Mouse (Mus musculus): Measurements from ENCODE around the gene Eif2b5. TPM values are rescaled to one million over a fixed set of nuclear protein-coding genes. Genes with fewer than 3 reads are reported as not detected.
A peak's percentile ranks its signal among the peaks of the same experiment; 100 is the strongest.
"Not testable (repeated sequence)": the region's sequence is repeated elsewhere in the genome, so short reads cannot be mapped to it uniquely, and the experiment has no call there.

Gene Eif2b5
- polyA plus RNA-seq, 1 experiment from 2014 or later: 41.0 TPM

DNA sequence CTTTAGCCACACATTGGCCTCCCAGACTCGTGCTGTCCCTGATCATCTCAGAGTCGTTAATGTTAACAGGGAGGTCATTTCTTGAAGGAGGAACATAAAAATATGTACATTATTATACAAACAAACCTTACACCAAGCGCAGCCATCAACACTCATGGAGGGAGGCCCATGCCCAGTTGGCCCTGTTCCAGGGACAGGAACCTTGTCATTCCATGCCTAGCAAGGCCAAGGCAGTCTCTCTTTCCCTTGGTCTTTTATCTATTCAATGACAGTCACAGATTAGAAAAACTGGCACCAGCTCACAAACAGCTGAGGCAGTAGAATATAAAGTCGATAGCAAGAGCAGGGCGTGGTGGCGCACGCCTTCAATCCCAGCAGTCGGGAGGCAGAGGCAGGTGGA lies 24.4 kb upstream of the Eif2b5 start:
- H3K36me3 ChIP-seq (ENCODE audit: control insufficient read depth, insufficient read depth): no peaks in the 10 kb centered on the region
- H3K9me3 ChIP-seq (replicated peaks; ENCODE audit: control insufficient read depth, low read length): no peaks in the 10 kb centered on the region
- 63% methylated on average over 8 of the region's 8 CpGs for WGBS (ENCODE audit: insufficient replicate concordance)
- H3K9ac ChIP-seq (ENCODE audit: low read depth, low read length): no peak overlapping the region
- no peaks in the 10 kb centered on the region for H3K4me1 ChIP-seq (ENCODE audit: control insufficient read depth, low read depth, low read length)
- H3K4me2 ChIP-seq (ENCODE audit: low read depth, low read length): no peak overlapping the region
- no peak overlapping the region for H3K27ac ChIP-seq (ENCODE audit: low read length)
- H3K4me3 ChIP-seq (ENCODE audit: low read depth, low read length): no peak overlapping the region
- ATAC-seq (ENCODE audit: low read depth): no peak
- H3K27me3 ChIP-seq (ENCODE audit: control insufficient read depth, insufficient read depth, low read depth, low read length): no peaks in the 10 kb centered on the region

DNA sequence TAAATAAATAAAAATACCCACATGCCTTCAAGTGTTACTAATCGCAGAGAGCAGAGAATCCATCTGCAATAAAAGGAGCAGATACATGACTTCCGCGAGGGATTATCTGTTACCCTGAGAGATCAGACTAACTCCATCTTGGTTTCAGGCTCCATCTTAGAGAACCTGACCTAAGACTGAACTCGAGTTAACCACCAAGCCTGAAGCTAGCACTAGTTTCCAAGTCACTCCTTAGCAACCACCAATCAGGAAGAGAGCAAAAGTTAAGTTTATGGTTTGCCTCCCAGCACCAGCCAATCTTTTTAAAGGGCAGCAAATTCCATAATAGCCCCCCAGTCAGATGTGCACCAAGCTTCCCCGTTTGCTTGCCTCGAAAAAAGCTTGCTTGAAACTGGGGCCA lies 23.8 kb upstream of the Eif2b5 start:
- Histone ChIP-seq H3K4me3 (ENCODE audit: low read depth, low read length) (no peak overlapping the region), H3K4me2 (ENCODE audit: low read depth, low read length) (no peak overlapping the region), H3K36me3 (ENCODE audit: control insufficient read depth, insufficient read depth) (no peaks in the 10 kb centered on the region), H3K27ac (ENCODE audit: low read length) (no peak overlapping the region), H3K4me1 (ENCODE audit: control insufficient read depth, low read depth, low read length) (no peaks in the 10 kb centered on the region), H3K27me3 (ENCODE audit: control insufficient read depth, insufficient read depth, low read depth, low read length) (no peaks in the 10 kb centered on the region), H3K9ac (ENCODE audit: low read depth, low read length) (no peak overlapping the region), H3K9me3 (replicated peaks; ENCODE audit: control insufficient read depth, low read length) (no peaks in the 10 kb centered on the region)
- ATAC-seq (ENCODE audit: low read depth): no peak
- 73% methylated on average over 6 of the region's 6 CpGs for WGBS (ENCODE audit: insufficient replicate concordance)

DNA sequence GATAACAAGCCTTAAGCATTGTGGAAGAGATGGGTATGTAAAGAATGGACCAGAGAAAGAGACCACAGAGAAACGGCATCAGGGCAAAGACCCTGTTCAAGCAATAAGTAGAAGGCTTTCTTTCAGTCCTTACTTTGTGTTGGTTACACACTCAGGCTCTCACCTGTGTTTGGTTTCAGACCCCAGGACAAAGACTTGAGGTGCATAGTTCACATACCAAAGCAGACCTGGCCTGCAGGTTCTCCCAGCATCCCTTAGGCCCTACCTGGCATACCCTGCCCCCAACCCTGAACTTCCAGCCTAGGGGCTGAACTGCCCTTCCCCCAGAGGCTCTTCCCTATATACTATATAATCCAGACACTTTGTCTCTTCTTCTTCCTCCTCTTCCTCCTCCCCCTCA lies 23.3 kb upstream of the Eif2b5 start:
- Histone ChIP-seq H3K4me1 (ENCODE audit: control insufficient read depth, low read depth, low read length) (no peaks in the 10 kb centered on the region), H3K36me3 (ENCODE audit: control insufficient read depth, insufficient read depth) (no peaks in the 10 kb centered on the region), H3K4me2 (ENCODE audit: low read depth, low read length) (no peak overlapping the region), H3K9ac (ENCODE audit: low read depth, low read length) (no peak overlapping the region), H3K9me3 (replicated peaks; ENCODE audit: control insufficient read depth, low read length) (no peaks in the 10 kb centered on the region), H3K27ac (ENCODE audit: low read length) (no peak overlapping the region), H3K27me3 (ENCODE audit: control insufficient read depth, insufficient read depth, low read depth, low read length) (no peaks in the 10 kb centered on the region), H3K4me3 (ENCODE audit: low read depth, low read length) (no peak overlapping the region)
- no peak for ATAC-seq (ENCODE audit: low read depth)
- WGBS (ENCODE audit: insufficient replicate concordance): 65% methylated on average over 1 of the region's 1 CpGs

DNA sequence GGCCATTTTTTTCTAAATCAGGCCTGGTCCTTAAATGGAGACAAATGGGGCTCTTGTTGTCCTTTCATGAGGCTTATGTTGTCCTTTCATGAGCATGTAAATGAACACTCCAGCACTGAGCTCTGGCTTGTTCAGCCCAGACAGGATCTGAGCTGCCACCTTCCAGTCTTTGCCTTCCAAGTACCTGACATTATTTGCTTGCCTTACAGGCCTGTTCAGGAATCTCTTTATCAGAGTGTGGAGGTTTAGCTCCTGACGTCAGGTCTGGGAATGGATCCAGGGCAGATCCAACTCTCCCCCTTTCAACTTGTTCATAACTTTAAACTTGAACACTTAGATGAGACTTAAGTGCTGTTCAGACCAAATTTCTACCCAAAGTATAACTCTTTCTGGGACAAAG lies 21.8 kb upstream of the Eif2b5 start:
- no peaks in the 10 kb centered on the region for H3K36me3 ChIP-seq (ENCODE audit: control insufficient read depth, insufficient read depth)
- no peak overlapping the region for H3K9ac ChIP-seq (ENCODE audit: low read depth, low read length)
- no peak overlapping the region for H3K4me3 ChIP-seq (ENCODE audit: low read depth, low read length)
- H3K27me3 ChIP-seq (ENCODE audit: control insufficient read depth, insufficient read depth, low read depth, low read length): no peaks in the 10 kb centered on the region
- no peak overlapping the region for H3K4me2 ChIP-seq (ENCODE audit: low read depth, low read length)
- ATAC-seq (ENCODE audit: low read depth): peak; percentile 48; the same call in 1 of the 2 replicates
- H3K27ac ChIP-seq (ENCODE audit: low read length): peak overlapping the region; percentile 24; the same call in 1 of the 2 replicates
- H3K4me1 ChIP-seq (ENCODE audit: control insufficient read depth, low read depth, low read length): no peaks in the 10 kb centered on the region
- no peaks in the 10 kb centered on the region for H3K9me3 ChIP-seq (replicated peaks; ENCODE audit: control insufficient read depth, low read length)
- WGBS (ENCODE audit: insufficient replicate concordance): 54% methylated on average over 1 of the region's 1 CpGs

DNA sequence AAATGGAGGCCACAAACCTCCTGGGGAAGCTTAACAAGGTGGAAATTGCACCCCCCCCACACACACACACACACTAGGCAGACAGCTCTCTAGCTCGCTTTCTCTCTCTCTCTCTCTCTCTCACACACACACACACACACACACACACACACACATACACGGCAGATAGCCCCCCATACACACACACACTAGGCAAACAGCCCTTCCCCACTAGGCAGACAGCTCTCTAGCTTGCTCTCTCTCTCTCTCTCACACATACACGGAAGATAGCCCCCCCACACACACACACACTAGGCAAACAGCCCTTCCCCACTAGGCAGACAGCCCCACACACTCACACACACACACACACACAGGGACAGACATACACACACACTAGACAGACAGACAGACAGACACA lies 21.3 kb upstream of the Eif2b5 start:
- no peak overlapping the region for H3K27ac ChIP-seq (ENCODE audit: low read length)
- no peaks in the 10 kb centered on the region for H3K27me3 ChIP-seq (ENCODE audit: control insufficient read depth, insufficient read depth, low read depth, low read length)
- no peaks in the 10 kb centered on the region for H3K4me1 ChIP-seq (ENCODE audit: control insufficient read depth, low read depth, low read length)
- H3K4me2 ChIP-seq (ENCODE audit: low read depth, low read length): no peak overlapping the region
- no peaks in the 10 kb centered on the region for H3K36me3 ChIP-seq (ENCODE audit: control insufficient read depth, insufficient read depth)
- no peak overlapping the region for H3K4me3 ChIP-seq (ENCODE audit: low read depth, low read length)
- H3K9ac ChIP-seq (ENCODE audit: low read depth, low read length): no peak overlapping the region
- H3K9me3 ChIP-seq (replicated peaks; ENCODE audit: control insufficient read depth, low read length): no peaks in the 10 kb centered on the region
- no peak for ATAC-seq (ENCODE audit: low read depth)
- WGBS (ENCODE audit: insufficient replicate concordance): 55% methylated on average over 3 of the region's 3 CpGs

DNA sequence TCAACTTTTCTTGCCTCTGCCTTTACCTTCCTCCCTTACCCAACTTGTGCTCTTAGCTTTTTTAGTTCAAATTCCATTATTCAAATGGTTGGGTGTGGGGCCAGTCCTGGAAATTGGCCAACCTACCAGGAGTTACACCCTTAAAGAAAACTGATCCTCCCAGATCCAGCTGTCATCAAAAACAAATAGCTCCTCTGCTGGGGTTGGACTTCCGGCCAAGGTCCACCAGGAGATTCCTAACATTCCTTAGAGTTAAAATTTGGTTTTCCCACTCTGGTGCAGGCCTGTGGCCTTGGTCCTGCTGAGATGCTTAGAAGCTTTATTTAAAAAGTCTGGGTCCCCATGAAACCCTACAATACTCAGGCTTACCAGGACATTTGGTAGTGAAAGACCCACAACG lies 20.1 kb upstream of the Eif2b5 start:
- WGBS (ENCODE audit: insufficient replicate concordance): 78% methylated on average over 2 of the region's 2 CpGs
- Histone ChIP-seq H3K9me3 (replicated peaks; ENCODE audit: control insufficient read depth, low read length) (no peaks in the 10 kb centered on the region), H3K36me3 (ENCODE audit: control insufficient read depth, insufficient read depth) (no peaks in the 10 kb centered on the region), H3K4me1 (ENCODE audit: control insufficient read depth, low read depth, low read length) (no peaks in the 10 kb centered on the region), H3K4me3 (ENCODE audit: low read depth, low read length) (no peak overlapping the region), H3K9ac (ENCODE audit: low read depth, low read length) (no peak overlapping the region), H3K4me2 (ENCODE audit: low read depth, low read length) (no peak overlapping the region), H3K27ac (ENCODE audit: low read length) (no peak overlapping the region), H3K27me3 (ENCODE audit: control insufficient read depth, insufficient read depth, low read depth, low read length) (no peaks in the 10 kb centered on the region)
- no peak for ATAC-seq (ENCODE audit: low read depth)

DNA sequence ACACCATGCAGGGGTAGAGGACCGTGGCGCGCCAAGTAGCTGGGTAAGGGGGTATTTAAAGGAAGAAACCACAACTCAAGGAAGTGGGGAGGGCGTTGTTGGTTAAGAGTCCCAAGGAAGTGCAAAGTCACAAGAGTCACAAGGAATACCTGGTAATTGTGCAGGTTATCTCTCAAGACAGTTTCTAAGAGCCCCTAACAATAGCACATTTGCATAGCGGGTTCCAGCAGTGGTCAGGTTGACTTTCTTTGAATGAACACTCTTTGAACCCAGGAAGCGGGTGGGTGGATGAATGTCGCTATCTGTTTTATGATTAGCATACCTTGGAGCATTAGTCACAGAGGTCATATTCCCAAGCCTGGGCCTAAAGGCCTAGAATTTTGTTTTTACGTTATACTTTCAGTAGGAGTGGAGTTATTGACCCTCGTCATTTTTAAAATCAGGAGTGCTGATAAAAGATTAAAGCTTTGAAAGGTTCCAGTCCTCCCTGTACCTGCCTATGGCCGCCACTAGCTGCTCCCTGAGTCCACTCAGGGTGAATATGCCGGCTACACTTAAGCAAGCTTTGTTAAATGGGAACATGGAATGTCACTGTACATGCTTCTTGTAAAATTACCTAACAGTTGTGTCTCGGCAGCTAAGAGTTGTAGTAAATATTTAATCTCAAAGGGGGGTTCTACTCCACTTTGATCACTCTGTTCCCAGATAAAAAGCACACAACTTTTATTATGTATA lies 19.4 kb upstream of the Eif2b5 start:
- not testable (repeated sequence) for H3K9me3 ChIP-seq (replicated peaks; ENCODE audit: control insufficient read depth, low read length); H3K4me3 ChIP-seq (ENCODE audit: low read depth, low read length); H3K36me3 ChIP-seq (ENCODE audit: control insufficient read depth, insufficient read depth); H3K27me3 ChIP-seq (ENCODE audit: control insufficient read depth, insufficient read depth, low read depth, low read length); H3K9ac ChIP-seq (ENCODE audit: low read depth, low read length); H3K4me1 ChIP-seq (ENCODE audit: control insufficient read depth, low read depth, low read length); ATAC-seq (ENCODE audit: low read depth); H3K4me2 ChIP-seq (ENCODE audit: low read depth, low read length); H3K27ac ChIP-seq (ENCODE audit: low read length)
- 71% methylated on average over 12 of the region's 12 CpGs for WGBS (ENCODE audit: insufficient replicate concordance)

DNA sequence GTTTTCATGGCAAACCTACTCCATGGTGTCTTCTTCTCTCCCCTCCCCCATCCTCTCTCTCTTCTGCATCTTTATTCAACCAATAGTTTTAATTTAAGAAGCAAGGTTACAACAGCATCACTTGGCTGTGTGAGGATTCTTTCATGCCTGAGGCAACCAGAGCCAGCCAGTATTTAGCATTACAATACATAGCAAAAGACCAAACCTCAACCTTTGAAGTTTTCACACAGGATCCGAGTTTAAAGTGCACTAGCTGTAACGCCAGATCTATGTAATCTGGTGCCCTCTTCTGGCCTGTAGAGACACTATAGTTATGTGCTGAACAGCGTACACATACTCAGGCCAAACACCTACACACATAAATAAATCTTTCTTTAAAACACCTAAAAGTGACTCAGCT lies 18.5 kb upstream of the Eif2b5 start:
- H3K9me3 ChIP-seq (replicated peaks; ENCODE audit: control insufficient read depth, low read length): no peaks in the 10 kb centered on the region
- WGBS (ENCODE audit: insufficient replicate concordance): 24% methylated on average over 3 of the region's 3 CpGs
- ATAC-seq (ENCODE audit: low read depth): no peak
- H3K9ac ChIP-seq (ENCODE audit: low read depth, low read length): no peak overlapping the region
- H3K27ac ChIP-seq (ENCODE audit: low read length): no peak overlapping the region
- H3K27me3 ChIP-seq (ENCODE audit: control insufficient read depth, insufficient read depth, low read depth, low read length): no peaks in the 10 kb centered on the region
- no peaks in the 10 kb centered on the region for H3K4me1 ChIP-seq (ENCODE audit: control insufficient read depth, low read depth, low read length)
- H3K36me3 ChIP-seq (ENCODE audit: control insufficient read depth, insufficient read depth): no peaks in the 10 kb centered on the region
- no peak overlapping the region for H3K4me3 ChIP-seq (ENCODE audit: low read depth, low read length)
- H3K4me2 ChIP-seq (ENCODE audit: low read depth, low read length): no peak overlapping the region

DNA sequence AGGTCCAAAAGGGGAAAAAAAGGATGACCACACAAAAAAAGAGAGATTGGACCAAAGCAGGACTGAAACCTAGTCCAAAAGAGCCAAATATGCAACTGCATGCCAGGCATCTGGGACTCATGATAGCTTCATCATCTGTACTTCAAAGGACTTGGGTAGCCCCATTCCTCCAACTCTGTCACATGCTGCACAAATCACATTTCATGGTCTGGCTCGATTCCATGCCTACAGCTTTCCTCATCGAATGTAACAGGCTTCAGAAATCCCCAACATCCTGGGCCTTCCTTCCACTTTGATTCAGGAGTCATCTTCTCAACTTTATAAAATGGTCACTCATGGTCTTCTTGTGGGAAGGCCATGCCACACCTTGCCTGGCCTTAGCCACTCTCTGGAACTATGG lies 16.9 kb upstream of the Eif2b5 start:
- H3K4me1 ChIP-seq (ENCODE audit: control insufficient read depth, low read depth, low read length): no peaks in the 10 kb centered on the region
- no peak overlapping the region for H3K27ac ChIP-seq (ENCODE audit: low read length)
- no peaks in the 10 kb centered on the region for H3K36me3 ChIP-seq (ENCODE audit: control insufficient read depth, insufficient read depth)
- no peaks in the 10 kb centered on the region for H3K9me3 ChIP-seq (replicated peaks; ENCODE audit: control insufficient read depth, low read length)
- ATAC-seq (ENCODE audit: low read depth): no peak
- no peaks in the 10 kb centered on the region for H3K27me3 ChIP-seq (ENCODE audit: control insufficient read depth, insufficient read depth, low read depth, low read length)
- WGBS (ENCODE audit: insufficient replicate concordance): 54% methylated on average over 2 of the region's 2 CpGs
- H3K4me3 ChIP-seq (ENCODE audit: low read depth, low read length): no peak overlapping the region
- H3K9ac ChIP-seq (ENCODE audit: low read depth, low read length): no peak overlapping the region
- no peak overlapping the region for H3K4me2 ChIP-seq (ENCODE audit: low read depth, low read length)

All from liver, embryonic 16.5 days (tissue).